Mouse (Mus musculus) kidney, adult 2 months (tissue): Measurements from ENCODE around the gene Ctsd.

Experiments used
- CTCF ChIP-seq: fragments of 200-500 bp; conservative IDR thresholded peaks from 2 replicates; pipeline ENCODE4 v1.5.1; 2011; ENCODE audit warnings: low read depth, mild to moderate bottlenecking, control low read depth, low read length, moderate library complexity, mixed read lengths; ENCODE audit not compliant: insufficient read depth, insufficient read length
- POLR2A ChIP-seq: fragments of 200-500 bp; IDR thresholded peaks from one replicate; pipeline ENCODE4 v1.6.1; 2011; ENCODE audit warnings: low read depth, low read length, control low read depth

- TF ChIP-seq CTCF (no peak), POLR2A (no peak)
Observed at GRCm38 (mm10) chr7:142391108-142391507, 3.3 kb upstream of the Ctsd start.
